Mouse (Mus musculus): Measurements from ENCODE around the gene Rbm17. TPM values are rescaled to one million over a fixed set of nuclear protein-coding genes. Genes with fewer than 3 reads are reported as not detected.
"Not testable (repeated sequence)": the region's sequence is repeated elsewhere in the genome, so short reads cannot be mapped to it uniquely, and the experiment has no call there.

Gene Rbm17
- polyA plus RNA-seq, 1 experiment = 62.4 TPM

- no peaks in the 10 kb centered on the region for H3K4me1 ChIP-seq (ENCODE audit: control insufficient read depth, insufficient read depth, low read length)
- no peak for DNase-seq
- TF ChIP-seq CTCF (IDR thresholded peaks at IDR 0.05; ENCODE audit: insufficient read depth, low read length) (no peak), POLR2A (IDR thresholded peaks at IDR 0.05; ENCODE audit: borderline replicate concordance, extremely low read depth, low read depth, low read length) (no peak)
- no peak overlapping the region for H3K4me3 ChIP-seq (replicated peaks; ENCODE audit: extremely low read depth, low read depth, low read length)
- 83% methylated on average over 5 of the region's 5 CpGs for WGBS
Observed at GRCm38 (mm10) chr2:11635471-11636137, 31.7 kb upstream of the Rbm17 start.

DNA sequence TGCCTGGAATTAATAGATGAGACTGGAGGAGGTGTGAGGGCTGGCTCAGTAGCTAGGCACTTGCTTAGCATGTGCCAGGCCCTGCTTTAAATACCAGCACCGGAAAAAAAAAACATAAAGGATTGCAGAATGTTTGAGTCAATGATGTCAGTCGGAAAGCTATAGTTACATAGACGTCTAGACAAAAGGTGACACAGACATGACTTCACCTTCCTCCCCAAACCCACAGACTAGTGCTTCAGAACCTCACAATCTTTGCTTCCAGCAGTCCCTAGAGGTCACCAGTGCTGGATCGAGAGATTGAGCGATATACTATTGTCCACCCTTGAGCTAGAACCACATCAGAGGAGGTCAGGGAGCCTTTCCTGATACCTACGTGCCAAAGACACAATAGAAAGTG lies 31.1 kb upstream of the Rbm17 start:
- no peak for DNase-seq
- Histone ChIP-seq H3K4me3 (replicated peaks; ENCODE audit: extremely low read depth, low read depth, low read length) (no peak overlapping the region), H3K4me1 (ENCODE audit: control insufficient read depth, insufficient read depth, low read length) (no peaks in the 10 kb centered on the region)
- WGBS = 76% methylated on average over 6 of the region's 6 CpGs
- TF ChIP-seq CTCF (IDR thresholded peaks at IDR 0.05; ENCODE audit: insufficient read depth, low read length) (no peak), POLR2A (IDR thresholded peaks at IDR 0.05; ENCODE audit: borderline replicate concordance, extremely low read depth, low read depth, low read length) (no peak)

- 89% methylated on average over 5 of the region's 5 CpGs for WGBS
- Histone ChIP-seq H3K4me3 (replicated peaks; ENCODE audit: extremely low read depth, low read depth, low read length) (no peak within 1 kb of the TSS), H3K4me1 (ENCODE audit: control insufficient read depth, insufficient read depth, low read length) (no peaks in the 10 kb centered on the region)
- no peak for DNase-seq
- TF ChIP-seq CTCF (IDR thresholded peaks at IDR 0.05; ENCODE audit: insufficient read depth, low read length) = no peak
- TF ChIP-seq POLR2A (IDR thresholded peaks at IDR 0.05; ENCODE audit: borderline replicate concordance, extremely low read depth, low read depth, low read length) = no peak
Observed at GRCm38 (mm10) chr2:11625890-11626289, 21.9 kb upstream of the Rbm17 start, which contains the start of gene Gm17490. Gene Gm17490 (minus strand): TSS chr2:11626264.

- no peak overlapping the region for H3K4me3 ChIP-seq (replicated peaks; ENCODE audit: extremely low read depth, low read depth, low read length)
- 77% methylated on average over 2 of the region's 2 CpGs for WGBS
- TF ChIP-seq POLR2A (IDR thresholded peaks at IDR 0.05; ENCODE audit: borderline replicate concordance, extremely low read depth, low read depth, low read length) (no peak), CTCF (IDR thresholded peaks at IDR 0.05; ENCODE audit: insufficient read depth, low read length) (no peak)
- no peaks in the 10 kb centered on the region for H3K4me1 ChIP-seq (ENCODE audit: control insufficient read depth, insufficient read depth, low read length)
- no peak for DNase-seq
Observed at GRCm38 (mm10) chr2:11623726-11624125, 19.8 kb upstream of the Rbm17 start.

GRCm38 (mm10) chr2:11623173-11623572 lies 19.2 kb upstream of the Rbm17 start:
- 86% methylated on average over 8 of the region's 8 CpGs for WGBS
- no peak for DNase-seq
- no peak for TF ChIP-seq CTCF (IDR thresholded peaks at IDR 0.05; ENCODE audit: insufficient read depth, low read length)
- TF ChIP-seq POLR2A (IDR thresholded peaks at IDR 0.05; ENCODE audit: borderline replicate concordance, extremely low read depth, low read depth, low read length) = no peak
- Histone ChIP-seq H3K4me3 (replicated peaks; ENCODE audit: extremely low read depth, low read depth, low read length) (no peak overlapping the region), H3K4me1 (ENCODE audit: control insufficient read depth, insufficient read depth, low read length) (no peaks in the 10 kb centered on the region)

GRCm38 (mm10) chr2:11619598-11619997 lies 15.6 kb upstream of the Rbm17 start:
- 71% methylated on average over 2 of the region's 2 CpGs for WGBS

GRCm38 (mm10) chr2:11616846-11617245 lies 12.9 kb upstream of the Rbm17 start:
- no peaks in the 10 kb centered on the region for H3K4me1 ChIP-seq (ENCODE audit: control insufficient read depth, insufficient read depth, low read length)
- H3K4me3 ChIP-seq (replicated peaks; ENCODE audit: extremely low read depth, low read depth, low read length) = no peak overlapping the region
- TF ChIP-seq POLR2A (IDR thresholded peaks at IDR 0.05; ENCODE audit: borderline replicate concordance, extremely low read depth, low read depth, low read length) (no peak), CTCF (IDR thresholded peaks at IDR 0.05; ENCODE audit: insufficient read depth, low read length) (no peak)
- no peak for DNase-seq
- 84% methylated on average over 9 of the region's 9 CpGs for WGBS

More at GRCm38 (mm10) chr2:11619598-11619997, 15.6 kb upstream of the Rbm17 start:
- no peak overlapping the region for H3K4me3 ChIP-seq (replicated peaks; ENCODE audit: extremely low read depth, low read depth, low read length)
- H3K4me1 ChIP-seq (ENCODE audit: control insufficient read depth, insufficient read depth, low read length) = no peaks in the 10 kb centered on the region
- TF ChIP-seq POLR2A (IDR thresholded peaks at IDR 0.05; ENCODE audit: borderline replicate concordance, extremely low read depth, low read depth, low read length) (no peak), CTCF (IDR thresholded peaks at IDR 0.05; ENCODE audit: insufficient read depth, low read length) (no peak)
- no peak for DNase-seq

GRCm38 (mm10) chr2:11612939-11613338 lies 9.0 kb upstream of the Rbm17 start:
- DNase-seq; H3K4me1 ChIP-seq (ENCODE audit: control insufficient read depth, insufficient read depth, low read length); H3K4me3 ChIP-seq (replicated peaks; ENCODE audit: extremely low read depth, low read depth, low read length): not testable (repeated sequence)
- 84% methylated on average over 6 of the region's 6 CpGs for WGBS

DNA sequence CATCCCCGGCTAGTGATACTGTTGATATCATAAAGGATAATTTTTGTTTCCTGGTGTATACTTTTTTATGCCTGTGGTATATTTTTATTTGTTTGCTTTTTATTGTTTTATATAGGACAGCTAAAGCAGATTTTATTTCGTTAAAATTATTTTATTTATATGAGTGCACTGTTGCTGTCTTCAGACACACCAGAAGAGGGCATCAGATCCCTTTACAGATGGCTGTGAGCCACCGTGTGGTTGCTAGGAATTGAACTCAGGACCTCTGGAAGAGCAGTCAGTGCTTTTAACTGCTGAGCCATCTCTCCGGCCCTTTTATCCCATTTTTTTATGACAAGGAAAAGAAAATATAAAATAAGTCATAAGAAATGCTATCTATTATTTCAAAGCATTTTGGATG lies 2.8 kb upstream of the Rbm17 start:
- WGBS = 77% methylated on average over 4 of the region's 4 CpGs
- not testable (repeated sequence) for DNase-seq; H3K4me1 ChIP-seq (ENCODE audit: control insufficient read depth, insufficient read depth, low read length); H3K4me3 ChIP-seq (replicated peaks; ENCODE audit: extremely low read depth, low read depth, low read length)

DNA sequence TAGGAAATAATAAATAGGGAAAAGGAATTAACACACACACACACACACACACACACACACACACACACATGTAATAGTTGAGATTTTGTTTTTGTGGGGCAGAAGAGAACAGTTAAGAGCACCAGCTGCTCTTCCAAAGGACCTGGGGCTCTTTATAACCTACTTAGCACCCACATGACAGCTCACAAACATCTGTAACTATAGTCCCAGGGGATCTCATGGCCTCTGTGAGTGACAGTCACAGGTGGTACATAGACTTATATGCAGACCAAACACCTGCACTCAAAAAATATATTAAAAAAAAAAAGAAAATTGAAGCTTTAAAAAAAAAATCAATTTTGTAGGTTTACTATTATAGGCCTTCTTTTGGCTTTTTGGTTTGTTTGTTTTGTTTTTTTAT lies 958 bp upstream of the Rbm17 start:
- no peak for DNase-seq
- Histone ChIP-seq H3K4me1 (ENCODE audit: control insufficient read depth, insufficient read depth, low read length) (no peaks in the 10 kb centered on the region; the same call in 1 of the 2 replicates), H3K4me3 (replicated peaks; ENCODE audit: extremely low read depth, low read depth, low read length) (no peak overlapping the region)
- no peak for TF ChIP-seq POLR2A (IDR thresholded peaks at IDR 0.05; ENCODE audit: borderline replicate concordance, extremely low read depth, low read depth, low read length)
- TF ChIP-seq CTCF (IDR thresholded peaks at IDR 0.05; ENCODE audit: insufficient read depth, low read length) = no peak

All from lung, adult 2 months (tissue).